Mouse (Mus musculus): ENCODE results near the gene Plgrkt. TPM values are rescaled to one million over a fixed set of nuclear protein-coding genes. Genes with fewer than 3 reads are reported as not detected.

The Plgrkt gene
- total RNA-seq, 2 experiments from 2014 or later, result 24.3 to 28.4 TPM

DNA sequence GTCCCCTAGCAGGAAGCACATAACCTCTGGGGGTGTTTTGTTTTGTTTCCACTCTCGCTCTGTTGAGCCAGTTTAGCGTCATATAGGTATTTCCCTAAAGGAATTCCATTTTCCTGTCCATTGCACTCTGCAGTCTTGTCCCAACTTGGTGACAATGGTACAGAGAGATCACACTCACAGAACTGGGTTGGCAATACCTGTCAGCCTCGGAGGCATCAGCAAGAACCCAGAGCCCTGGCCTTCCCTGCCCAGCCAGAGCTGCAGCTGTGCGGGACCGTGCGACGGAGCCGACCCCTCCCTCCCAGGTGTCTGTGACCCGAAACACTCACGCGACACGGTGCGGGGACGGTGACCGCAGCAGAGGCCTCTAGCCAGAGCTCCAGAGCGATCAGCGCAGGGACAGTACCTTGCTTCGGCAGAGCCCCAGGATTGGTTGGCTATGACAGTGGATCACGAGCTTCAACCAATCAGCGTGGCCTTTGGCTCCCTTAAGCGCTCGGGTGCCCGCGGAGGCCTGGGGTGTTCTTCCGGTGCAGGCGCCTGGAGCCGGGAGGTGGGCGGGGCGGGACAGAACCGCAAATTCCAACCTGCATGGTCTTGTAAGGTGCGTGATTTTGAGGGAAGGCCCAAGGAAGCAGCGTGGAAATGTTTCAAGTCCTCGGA is 5.6 kb downstream of the Plgrkt start:
- peak; percentile 73 to 79 for DNase-seq (ENCODE audit: extremely low spot score in 1 of 2, low spot score in 1 of 2)

DNA sequence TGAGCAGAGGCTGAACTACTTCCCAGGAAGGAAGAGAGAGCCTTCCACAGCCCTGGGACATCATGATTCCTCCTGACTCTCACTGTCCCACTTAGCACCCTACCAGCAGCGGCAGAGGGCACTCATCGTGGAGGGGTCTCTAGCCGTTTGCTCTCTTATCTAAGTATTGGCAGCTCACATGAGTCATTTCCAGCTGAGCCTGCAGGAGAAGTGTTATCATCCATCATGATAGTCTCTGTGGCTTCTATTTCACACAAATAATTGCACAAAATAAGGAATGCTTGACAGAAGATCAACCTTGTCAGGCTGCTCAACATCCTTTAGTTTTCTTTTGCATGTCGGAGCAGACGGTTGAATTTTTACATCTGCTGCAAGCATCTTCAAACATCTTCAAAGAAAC is 6.9 kb downstream of the Plgrkt start:
- DNase-seq (ENCODE audit: extremely low spot score in 1 of 2, low spot score in 1 of 2), result no peak

GRCm38 (mm10) chr19:29356281-29356680 is 10.9 kb downstream of the Plgrkt start:
- DNase-seq (ENCODE audit: extremely low spot score in 1 of 2, low spot score in 1 of 2), result no peak

DNA sequence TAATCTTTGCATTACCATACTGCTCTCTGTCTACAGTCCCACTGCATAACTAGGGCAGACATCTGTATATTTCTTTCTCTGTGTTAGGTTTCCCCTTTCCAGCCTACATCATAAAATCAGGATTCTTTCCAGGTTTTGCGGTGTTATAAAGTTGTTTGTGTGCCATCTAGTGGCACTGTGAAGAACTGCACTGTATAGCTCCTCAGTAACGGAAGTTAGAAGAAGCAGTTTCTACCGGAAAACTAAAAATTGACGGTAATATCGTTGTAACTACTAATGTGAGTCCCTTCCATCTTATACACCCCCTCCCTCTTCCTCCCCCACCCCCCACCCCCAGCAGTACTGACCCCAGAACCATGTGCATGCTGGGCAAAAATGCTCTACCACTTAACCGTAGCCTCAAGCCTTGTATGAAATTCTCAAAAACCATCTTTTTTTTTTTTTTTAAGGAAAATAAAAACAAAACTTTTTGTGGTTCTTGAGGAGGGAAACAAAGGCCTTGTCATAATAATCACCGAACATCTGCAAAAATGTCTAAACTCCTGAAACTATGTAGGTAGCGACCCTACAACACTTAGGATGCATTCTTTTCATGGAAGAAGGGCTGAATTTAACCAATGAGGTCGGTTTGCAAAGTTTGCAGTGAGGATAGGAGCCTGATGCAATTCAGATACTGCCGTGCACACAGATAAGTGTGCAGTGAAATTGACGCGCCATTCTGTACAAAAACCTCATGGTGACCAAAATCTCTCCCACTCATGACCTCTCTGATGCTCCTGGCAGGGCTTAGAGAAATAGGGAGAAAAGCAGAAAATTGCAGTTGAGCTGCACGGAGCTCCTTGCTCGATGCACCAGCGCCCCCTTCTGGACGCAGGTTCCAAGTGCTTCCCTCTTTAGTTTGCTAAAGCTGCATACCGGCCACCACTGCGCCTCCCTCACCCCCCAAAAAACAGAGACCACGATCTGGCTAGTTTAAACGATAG is 12.0 kb downstream of the Plgrkt start:
- peak; percentile 80 to 97 for DNase-seq (ENCODE audit: extremely low spot score in 1 of 2, low spot score in 1 of 2)

DNA sequence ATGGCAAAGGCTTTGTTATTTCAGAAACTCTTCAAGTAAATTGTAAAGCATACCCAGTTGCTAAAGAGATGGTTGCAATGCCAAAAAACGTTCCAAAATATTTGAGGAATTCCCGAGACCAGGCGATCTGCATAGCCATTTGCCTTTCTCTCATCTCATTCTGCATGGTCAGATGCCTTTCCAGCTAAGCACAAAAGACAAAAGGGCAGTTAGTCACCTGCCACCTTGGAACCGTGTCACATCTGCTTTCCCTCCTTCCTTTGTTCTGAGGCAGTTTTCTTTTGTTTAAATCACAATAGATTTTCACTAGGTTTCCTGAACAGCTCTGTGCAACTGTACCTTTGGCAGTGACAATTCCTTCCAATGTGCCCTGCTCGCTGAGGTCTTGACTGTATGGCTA is 16.2 kb downstream of the Plgrkt start:
- no peak for DNase-seq (ENCODE audit: extremely low spot score in 1 of 2, low spot score in 1 of 2)

DNA sequence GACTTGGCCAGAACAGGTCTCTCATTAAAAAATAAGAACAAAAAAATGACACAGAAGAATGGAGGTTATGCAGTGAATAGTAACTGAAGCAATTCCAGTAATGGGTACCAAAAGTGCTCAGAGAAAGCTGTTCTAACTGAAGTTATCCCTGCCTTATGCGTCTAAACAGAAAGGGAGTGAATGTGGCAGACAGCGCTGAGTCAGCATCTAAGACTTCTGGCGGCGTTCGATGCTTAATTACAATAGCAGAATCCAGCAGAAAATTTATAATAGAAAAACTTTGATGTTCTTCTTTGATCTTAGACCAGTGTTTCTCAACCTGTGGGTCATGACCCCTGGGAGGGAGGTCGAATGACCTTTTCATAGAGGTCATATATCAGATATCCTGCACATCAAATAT is 21.6 kb downstream of the Plgrkt start:
- no peak for DNase-seq (ENCODE audit: extremely low spot score in 1 of 2, low spot score in 1 of 2)

- no peak for DNase-seq (ENCODE audit: extremely low spot score in 1 of 2, low spot score in 1 of 2)
Observed at GRCm38 (mm10) chr19:29344868-29345267, 22.3 kb downstream of the Plgrkt start.

GRCm38 (mm10) chr19:29342281-29342680 is 24.9 kb downstream of the Plgrkt start:
- DNase-seq (ENCODE audit: extremely low spot score in 1 of 2, low spot score in 1 of 2), result no peak

- no peak for DNase-seq (ENCODE audit: extremely low spot score in 1 of 2, low spot score in 1 of 2)
Observed at GRCm38 (mm10) chr19:29341029-29341428, 26.2 kb downstream of the Plgrkt start.

GRCm38 (mm10) chr19:29336624-29337023 is 30.6 kb downstream of the Plgrkt start:
- no peak for DNase-seq (ENCODE audit: extremely low spot score in 1 of 2, low spot score in 1 of 2)

DNA sequence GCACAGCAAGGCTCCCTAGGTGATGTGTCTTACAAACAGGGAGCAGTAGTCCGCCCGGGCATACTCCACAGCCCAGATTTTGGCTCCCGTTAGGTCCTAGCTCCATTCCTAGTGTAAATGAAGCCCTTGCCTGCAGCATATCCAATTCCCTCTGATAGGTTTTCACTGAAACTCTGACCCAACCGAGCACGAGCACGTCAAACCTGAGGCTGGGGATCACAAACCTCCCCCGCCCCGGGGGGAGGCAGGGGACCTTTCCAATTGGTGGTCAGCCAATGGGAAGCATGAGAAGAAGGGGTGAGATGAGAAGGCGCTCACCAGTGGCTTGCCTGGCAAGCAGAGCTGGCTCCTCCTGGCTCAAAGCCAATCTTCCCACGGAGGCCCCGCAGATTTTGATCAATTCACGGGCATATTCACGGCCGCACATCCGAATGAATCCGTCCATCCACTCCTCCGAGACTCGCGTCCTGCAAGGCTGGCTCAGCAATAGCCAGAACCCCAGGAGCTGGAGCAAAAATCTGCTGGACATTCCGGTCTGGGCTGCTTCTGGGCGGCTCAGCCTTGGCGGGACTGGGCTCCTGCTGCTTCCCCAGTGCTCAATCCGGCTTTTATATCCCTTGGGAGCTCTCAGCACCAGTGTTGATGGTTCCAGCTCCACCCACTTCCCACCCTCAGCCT is 33.0 kb downstream of the Plgrkt start, which contains the start of gene Rln1:
TSS of gene Rln1 (minus strand) at position 603 of the 678 bp plus-strand sequence.
- peak; percentile 21 to 23 for DNase-seq (ENCODE audit: extremely low spot score in 1 of 2, low spot score in 1 of 2)

DNA sequence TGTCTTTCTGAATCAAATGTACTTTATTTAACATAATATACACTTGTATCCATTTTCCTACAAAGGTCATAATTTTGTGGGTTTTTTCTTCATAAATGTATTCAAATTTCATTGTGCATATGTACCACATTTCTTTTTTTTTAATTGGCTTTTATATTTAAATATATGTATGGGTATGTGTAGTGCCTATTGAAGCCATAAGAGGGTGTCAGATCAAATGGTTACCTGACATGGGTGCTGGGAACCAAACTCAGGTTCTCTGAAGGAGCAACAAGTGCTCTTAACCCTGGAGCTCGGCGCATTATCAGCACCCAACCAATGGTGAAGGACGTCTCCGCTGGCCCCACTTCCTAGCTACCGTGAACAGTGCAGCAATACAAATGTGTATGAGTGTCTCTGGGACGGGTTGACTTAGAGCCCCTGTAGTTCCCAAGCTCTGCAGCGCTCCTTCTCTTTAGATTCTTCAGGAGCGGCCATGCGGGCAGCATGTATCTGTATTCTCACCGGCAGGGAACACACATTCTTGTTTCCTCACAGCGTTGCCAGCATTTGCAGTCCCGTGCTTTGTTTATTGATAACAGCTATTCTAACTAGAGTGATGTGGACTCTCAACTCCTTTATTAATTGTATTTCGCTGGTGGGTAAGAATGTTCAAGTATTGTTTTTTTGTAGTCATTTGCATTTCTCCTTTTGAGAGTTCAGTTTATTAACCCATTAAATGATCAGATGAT is 40.2 kb downstream of the Plgrkt start:
- DNase-seq (ENCODE audit: extremely low spot score in 1 of 2, low spot score in 1 of 2), result no peak

DNA sequence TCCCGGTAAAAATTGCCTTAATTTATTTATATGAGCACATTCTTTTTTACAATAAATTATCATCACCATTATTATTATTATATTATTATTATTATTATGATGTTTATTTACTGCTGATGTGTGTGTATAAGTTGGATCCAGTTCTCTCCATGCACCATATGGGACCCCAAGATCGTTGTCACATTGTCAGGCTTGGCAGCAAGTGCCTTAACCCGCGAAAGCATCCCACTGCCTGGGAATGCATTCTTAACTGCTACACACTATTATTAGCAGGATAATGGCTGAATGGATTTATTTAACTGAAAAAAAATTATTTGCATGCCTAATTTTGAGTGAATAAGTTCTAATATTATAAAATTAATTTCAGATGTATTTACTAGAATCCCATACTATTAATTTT is 40.8 kb downstream of the Plgrkt start:
- no peak for DNase-seq (ENCODE audit: extremely low spot score in 1 of 2, low spot score in 1 of 2)

DNA sequence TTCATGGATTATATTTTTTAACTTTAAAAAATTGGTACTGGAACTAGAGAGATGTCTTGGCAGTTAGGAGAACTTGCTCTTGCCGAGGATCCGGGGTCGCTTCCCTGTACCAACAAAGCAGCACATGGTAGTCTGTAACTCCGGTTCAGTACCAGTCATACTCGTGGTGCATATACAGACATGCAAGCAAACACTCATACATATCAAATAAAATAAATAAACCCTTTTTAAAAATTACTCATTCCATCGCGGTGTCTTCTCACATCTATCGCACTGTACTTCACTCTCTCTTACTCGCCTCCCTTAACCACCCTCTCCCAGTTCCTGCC is 41.4 kb downstream of the Plgrkt start:
- DNase-seq (ENCODE audit: extremely low spot score in 1 of 2, low spot score in 1 of 2), result no peak

- DNase-seq (ENCODE audit: extremely low spot score in 1 of 2, low spot score in 1 of 2), result peak; percentile 13 to 50
Observed at GRCm38 (mm10) chr19:29325053-29325851, 41.9 kb downstream of the Plgrkt start, which contains the start of gene Insl6. Insl6 (minus strand) TSS chr19:29325356.

GRCm38 (mm10) chr19:29323416-29324049 is 43.7 kb downstream of the Plgrkt start:
- DNase-seq (ENCODE audit: extremely low spot score in 1 of 2, low spot score in 1 of 2), result no peak

- no peak for DNase-seq (ENCODE audit: extremely low spot score in 1 of 2, low spot score in 1 of 2)
Observed at GRCm38 (mm10) chr19:29312661-29313060, 54.5 kb downstream of the Plgrkt start.

DNA sequence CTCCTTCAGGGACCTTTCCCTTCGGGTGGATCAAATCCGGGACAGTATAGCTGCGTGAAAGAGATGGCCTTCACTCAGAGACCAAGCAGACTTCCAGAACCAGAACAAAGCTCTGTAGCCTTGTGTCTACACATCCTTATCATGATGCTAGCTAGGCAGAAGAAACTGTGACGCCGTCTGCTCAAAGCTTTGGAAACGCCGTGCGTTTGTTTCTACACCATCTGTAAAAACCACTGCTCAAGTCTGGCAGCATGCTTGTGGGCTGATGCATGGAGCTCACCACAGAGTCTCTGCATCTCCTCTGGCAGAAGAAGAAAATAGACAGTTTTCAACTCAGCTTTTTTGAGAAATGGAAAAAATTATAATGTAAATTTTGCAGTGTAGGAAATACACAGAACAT is 55.4 kb downstream of the Plgrkt start:
- no peak for DNase-seq (ENCODE audit: extremely low spot score in 1 of 2, low spot score in 1 of 2)

DNA sequence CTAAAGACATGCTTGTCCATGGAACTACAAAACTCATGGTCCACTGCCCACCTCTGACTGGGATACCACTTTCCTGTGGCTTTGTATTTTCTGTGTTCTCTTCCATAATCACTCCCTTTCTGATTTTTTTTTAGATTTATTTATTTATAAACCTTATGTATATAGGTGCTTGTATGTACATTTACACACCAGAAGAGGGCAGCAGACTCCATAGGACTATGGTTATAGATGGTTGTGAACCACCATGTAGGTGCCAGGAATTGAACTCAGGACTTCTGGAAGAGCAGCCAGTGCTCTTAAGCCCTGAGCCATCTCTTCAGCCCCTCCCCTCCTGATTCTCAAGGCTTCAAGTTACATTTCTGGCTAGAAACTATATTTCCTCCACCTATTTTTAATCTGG is 58.4 kb downstream of the Plgrkt start:
- no peak for DNase-seq (ENCODE audit: extremely low spot score in 1 of 2, low spot score in 1 of 2)
